Mouse (Mus musculus) embryonic facial prominence, embryonic 14.5 days (tissue): Measurements from ENCODE around the gene Igf2bp1. TPM values are rescaled to one million over a fixed set of nuclear protein-coding genes. Genes with fewer than 3 reads are reported as not detected.
A peak's percentile ranks its signal among the peaks of the same experiment; 100 is the strongest.

Experiments used
- ATAC-seq: fragments of 200-750 bp; cut with Nextera tagmentation; 2 replicates; pipeline ENCODE4 v1.8.0; 2017; ENCODE audit warnings: low read depth, moderate number of reproducible peaks, moderate TSS enrichment
- DNase-seq: peaks from one replicate; pipeline ENCODE4 v3.0.0-alpha.2; 2015; ENCODE audit warnings: low spot score
- H3K27ac ChIP-seq: fragments of 300-500 bp; sonication (generic); replicated peaks from 2 replicates; pipeline ENCODE4 v1.5.1; 2014; ENCODE audit warnings: low read depth, mild to moderate bottlenecking, low read length, moderate library complexity
- H3K27me3 ChIP-seq: fragments of 300-500 bp; sonication (generic); replicated peaks from 2 replicates; pipeline ENCODE4 v1.6.1; 2014; ENCODE audit warnings: low read length; ENCODE audit not compliant: control insufficient read depth, insufficient read depth
- H3K36me3 ChIP-seq: fragments of 300-500 bp; sonication (generic); 2 replicates; pipeline ENCODE4 v1.6.1; 2014; ENCODE audit warnings: low read length, mixed read lengths; ENCODE audit not compliant: control insufficient read depth, insufficient read depth
- H3K4me1 ChIP-seq: fragments of 300-500 bp; sonication (generic); 2 replicates; pipeline ENCODE4 v1.6.1; 2014; ENCODE audit warnings: antibody characterized with exemption, low read length; ENCODE audit not compliant: control insufficient read depth, insufficient read depth
- H3K4me2 ChIP-seq: fragments of 300-500 bp; sonication (generic); 2 replicates; pipeline ENCODE4 v1.6.1; 2014; ENCODE audit warnings: low read depth, mild to moderate bottlenecking, low read length, moderate library complexity, mixed read lengths
- H3K4me3 ChIP-seq: fragments of 300-500 bp; sonication (generic); 2 replicates; pipeline ENCODE4 v1.5.1; 2014; ENCODE audit warnings: low read depth, mild to moderate bottlenecking, low read length
- H3K9ac ChIP-seq: fragments of 300-500 bp; sonication (generic); 2 replicates; pipeline ENCODE4 v1.6.1; 2014; ENCODE audit warnings: low read depth, mild to moderate bottlenecking, low read length, moderate library complexity, mixed read lengths
- H3K9me3 ChIP-seq: fragments of 300-500 bp; sonication (generic); 2 replicates; pipeline ENCODE4 v1.6.1; 2016; ENCODE audit warnings: low read length; ENCODE audit not compliant: control insufficient read depth
- WGBS: fragments of 180-500 bp; shearing (Covaris S2); extraction: QIAGEN DNeasy Blood & Tissue Kit; methylation state at CpG from one replicate; pipeline ENCODE4 v1.1.7; 2014; 5-methylcytosine and 5-hydroxymethylcytosine counted together
- polyA plus RNA-seq: library from polyadenylated mRNA; unstranded; fragments of >200 nt; fragmentation: Nextera tagmentation; extraction: Ambion mirVana; gene quantifications from 2 replicates; pipeline ENCODE4 v1.2.1, GENCODE M21; 2014

Gene Igf2bp1
- polyA plus RNA-seq, 1 experiment from 2014 or later, result 19.9 TPM

DNA sequence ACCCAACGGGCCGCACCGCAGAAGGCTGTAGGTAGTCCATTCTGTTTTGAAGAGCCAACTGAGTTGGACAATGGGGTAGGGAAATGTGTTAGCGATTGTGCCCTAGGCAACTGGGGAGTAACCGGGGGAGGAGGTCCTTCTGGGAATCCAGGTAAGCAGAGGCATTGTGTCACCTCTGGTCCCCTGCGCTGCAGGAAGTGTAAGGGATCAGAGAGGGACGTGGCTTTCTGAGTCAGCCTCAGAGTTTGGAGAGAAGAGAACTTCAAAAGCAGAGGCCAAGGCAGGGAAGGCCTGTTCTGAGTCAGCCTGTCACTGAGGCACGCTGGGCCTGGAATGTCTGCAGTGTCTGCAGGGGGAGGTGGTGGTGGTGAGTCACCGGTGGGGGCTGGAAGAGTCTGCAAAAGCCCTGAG is 12.2 kb upstream of the Igf2bp1 start:
- Histone ChIP-seq H3K27ac (no peak overlapping the region; the same call in 1 of the 2 replicates), H3K4me3 (no peak overlapping the region), H3K27me3 (no peaks in the 10 kb centered on the region; the same call in 1 of the 2 replicates), H3K4me2 (no peak overlapping the region), H3K36me3 (no peaks in the 10 kb centered on the region), H3K4me1 (no peaks in the 10 kb centered on the region), H3K9me3 (no peaks in the 10 kb centered on the region), H3K9ac (no peak overlapping the region)
- 12% methylated on average over 9 of the region's 9 CpGs for WGBS
- DNase-seq (peak; percentile 53), ATAC-seq (peak; percentile 47; the same call in 1 of the 2 replicates)

DNA sequence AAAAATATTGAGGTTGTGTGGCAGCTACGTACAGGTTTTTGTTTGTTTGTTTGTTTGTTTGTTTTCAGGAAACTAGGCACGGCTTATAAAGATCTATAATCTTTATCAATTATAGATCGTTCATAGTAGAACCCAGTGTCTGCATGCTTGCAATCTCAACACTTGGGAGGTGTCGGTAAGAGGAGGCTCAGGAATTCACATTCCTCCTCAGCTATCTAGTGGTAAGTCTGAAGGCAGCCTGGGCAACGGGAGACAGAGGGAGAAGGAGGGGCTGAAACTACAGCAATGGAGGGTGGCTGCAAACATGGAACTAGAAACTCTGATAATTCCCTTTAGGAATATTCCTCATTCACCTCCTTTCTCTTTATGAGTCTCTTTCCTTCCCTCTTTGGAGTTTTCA is 9.7 kb upstream of the Igf2bp1 start:
- no peak overlapping the region for H3K9ac ChIP-seq
- H3K4me3 ChIP-seq, result no peak overlapping the region
- WGBS, result 44% methylated on average over 5 of the region's 5 CpGs
- no peaks in the 10 kb centered on the region for H3K9me3 ChIP-seq
- no peaks in the 10 kb centered on the region; the same call in 1 of the 2 replicates for H3K27me3 ChIP-seq
- no peak overlapping the region for H3K27ac ChIP-seq
- H3K4me2 ChIP-seq, result no peak overlapping the region
- DNase-seq (no peak), ATAC-seq (no peak)
- no peaks in the 10 kb centered on the region for H3K4me1 ChIP-seq
- H3K36me3 ChIP-seq, result no peaks in the 10 kb centered on the region

DNA sequence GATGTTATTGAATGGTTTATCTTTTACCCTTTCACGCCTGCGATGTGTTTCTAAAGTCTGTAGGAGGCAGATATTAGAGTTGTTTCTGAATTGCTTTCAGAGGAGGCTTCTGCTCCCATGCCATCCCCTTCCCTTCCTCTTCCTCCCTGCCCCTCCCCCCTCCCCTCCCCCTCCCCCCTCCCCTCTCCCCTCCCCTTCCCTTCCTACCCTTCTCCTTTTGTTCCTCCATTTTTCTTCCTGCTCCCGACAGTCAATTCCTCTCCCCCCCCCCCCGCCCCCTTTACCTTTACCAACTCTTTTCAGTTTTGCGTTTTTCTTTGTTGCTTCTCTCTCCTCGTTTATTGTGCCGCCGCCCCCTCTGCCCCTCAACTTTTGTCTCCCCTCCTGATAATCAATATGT is 6.2 kb upstream of the Igf2bp1 start:
- H3K4me3 ChIP-seq, result no peak overlapping the region
- H3K4me2 ChIP-seq, result 0 out of 2 replicates have a peak overlapping the region, but pooled peaks have one; percentile 5
- DNase-seq (no peak), ATAC-seq (no peak)
- no peak overlapping the region for H3K9ac ChIP-seq
- H3K4me1 ChIP-seq, result no peaks in the 10 kb centered on the region
- H3K36me3 ChIP-seq, result no peaks in the 10 kb centered on the region
- H3K27ac ChIP-seq, result no peak overlapping the region
- peaks cover under 1% of the 10 kb centered on the region; the same call in 1 of the 2 replicates for H3K27me3 ChIP-seq
- 7% methylated on average over 5 of the region's 8 CpGs for WGBS
- H3K9me3 ChIP-seq, result no peaks in the 10 kb centered on the region

DNA sequence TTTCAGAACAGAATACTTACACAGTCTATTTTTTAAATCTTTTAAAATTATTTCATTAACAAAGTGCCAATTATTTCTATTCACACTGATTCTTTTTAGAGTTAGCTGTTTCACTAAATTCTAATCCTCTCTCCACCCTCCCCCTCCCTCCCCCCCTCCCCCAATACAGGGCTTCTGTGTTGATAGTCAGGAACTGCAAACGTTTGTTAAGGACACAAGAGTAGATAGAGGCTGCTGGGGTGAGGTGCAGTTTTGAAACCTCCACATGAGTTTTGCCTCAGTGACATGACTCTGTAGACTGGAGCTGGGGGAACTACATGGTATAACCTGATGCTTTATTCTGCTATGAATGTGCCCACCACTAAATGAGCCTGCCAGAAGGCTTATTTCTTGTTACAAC is 3.1 kb upstream of the Igf2bp1 start:
- Histone ChIP-seq H3K4me1 (peaks cover 1% of the 10 kb centered on the region), H3K27me3 (peaks cover 4% of the 10 kb centered on the region; the same call in 1 of the 2 replicates), H3K4me2 (no peak overlapping the region), H3K4me3 (no peak overlapping the region), H3K36me3 (no peaks in the 10 kb centered on the region), H3K9me3 (no peaks in the 10 kb centered on the region), H3K27ac (no peak overlapping the region), H3K9ac (no peak overlapping the region)
- ATAC-seq (no peak), DNase-seq (no peak)
- WGBS, result 17% methylated on average over 1 of the region's 1 CpGs

DNA sequence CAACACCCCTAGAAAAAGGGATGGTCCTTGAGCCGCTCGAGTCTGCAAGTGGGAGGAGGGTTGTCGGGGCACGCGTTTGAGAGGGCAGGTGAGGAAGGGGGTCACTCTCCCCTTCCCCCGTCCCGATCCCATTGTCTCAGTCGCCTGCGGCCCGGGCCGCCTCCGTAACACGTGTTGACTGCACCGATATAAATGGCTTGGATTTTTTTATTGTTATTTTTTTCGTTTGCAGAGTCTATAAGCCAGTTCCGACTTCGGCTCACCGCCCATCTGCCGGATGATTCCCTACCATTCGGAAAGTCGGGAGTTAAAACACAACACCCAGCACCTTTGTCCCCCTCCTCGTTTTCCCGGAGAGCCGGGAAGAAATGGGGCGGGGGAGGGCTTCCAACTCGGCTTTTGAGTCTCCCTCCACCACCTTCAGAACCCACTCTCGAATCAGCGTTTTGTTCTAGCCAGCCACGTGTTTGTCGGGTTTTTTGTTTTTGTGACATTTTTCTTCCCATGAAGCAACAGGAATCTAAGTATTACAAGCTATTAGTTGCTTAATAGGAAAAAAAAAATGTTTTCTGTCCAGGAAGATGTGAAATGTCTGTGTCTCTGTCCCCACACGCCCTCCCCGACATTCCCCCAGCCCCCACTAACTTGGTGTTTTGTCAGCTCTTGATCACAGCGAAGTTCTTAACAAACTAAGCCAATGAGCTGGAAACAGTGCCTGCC is 1.9 kb upstream of the Igf2bp1 start:
- Histone ChIP-seq H3K4me3 (peak overlapping the region; percentile 88), H3K4me1 (peaks cover 12% of the 10 kb centered on the region), H3K4me2 (peak overlapping the region; percentile 82), H3K27me3 (0 out of 2 replicates have a peak, but pooled peaks cover 4% of the 10 kb centered on the region), H3K9ac (peak overlapping the region; percentile 96), H3K9me3 (no peaks in the 10 kb centered on the region), H3K36me3 (no peaks in the 10 kb centered on the region), H3K27ac (peak overlapping the region; percentile 95)
- peak; percentile 53 for DNase-seq
- ATAC-seq, result peak; percentile 19
- under 1% methylated on average over 30 of the region's 33 CpGs for WGBS

DNA sequence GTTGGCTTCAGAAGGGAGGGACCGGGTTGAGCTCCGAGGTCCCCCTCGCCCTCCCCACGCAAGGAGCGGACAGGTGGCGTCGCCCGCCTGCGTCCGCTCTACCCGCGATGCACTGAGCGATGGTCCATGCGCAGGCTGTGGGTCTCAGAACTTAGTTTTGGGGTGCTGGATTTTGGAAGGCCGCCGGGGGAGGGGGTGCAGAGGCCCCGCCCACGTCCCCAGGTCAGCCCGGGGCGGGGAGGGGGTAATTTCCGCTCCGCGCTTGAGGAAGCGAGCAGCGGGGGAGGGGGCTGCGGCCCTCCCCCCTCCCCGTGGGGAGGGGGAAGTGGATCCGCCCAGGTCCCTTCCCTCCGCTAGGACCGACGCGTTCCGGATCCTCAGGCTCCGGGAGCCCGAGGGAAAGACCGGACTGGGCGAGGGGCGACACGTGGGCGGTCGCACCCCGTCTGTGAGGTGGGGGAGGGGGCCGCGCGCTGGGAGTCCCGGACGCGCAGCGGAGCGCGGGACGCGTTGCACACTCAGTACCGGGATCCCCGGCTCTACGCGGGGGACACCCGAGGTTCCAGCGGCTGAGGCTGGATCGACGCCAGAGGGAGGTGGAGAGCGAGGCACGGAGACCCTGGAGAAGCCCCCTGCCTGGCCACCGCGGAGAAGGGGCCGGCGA is 1.2 kb upstream of the Igf2bp1 start:
- no peaks in the 10 kb centered on the region for H3K36me3 ChIP-seq
- peak overlapping the region; percentile 82 for H3K4me2 ChIP-seq
- peak; percentile 91 for DNase-seq
- H3K9me3 ChIP-seq, result no peaks in the 10 kb centered on the region
- ATAC-seq, result peak; percentile 74
- 3% methylated on average over 13 of the region's 67 CpGs for WGBS
- peaks cover 19% of the 10 kb centered on the region for H3K4me1 ChIP-seq
- 0 out of 2 replicates have a peak, but pooled peaks cover 4% of the 10 kb centered on the region for H3K27me3 ChIP-seq
- H3K4me3 ChIP-seq, result peak overlapping the region; percentile 88
- H3K9ac ChIP-seq, result peak overlapping the region; percentile 96
- peak overlapping the region; percentile 95 for H3K27ac ChIP-seq

DNA sequence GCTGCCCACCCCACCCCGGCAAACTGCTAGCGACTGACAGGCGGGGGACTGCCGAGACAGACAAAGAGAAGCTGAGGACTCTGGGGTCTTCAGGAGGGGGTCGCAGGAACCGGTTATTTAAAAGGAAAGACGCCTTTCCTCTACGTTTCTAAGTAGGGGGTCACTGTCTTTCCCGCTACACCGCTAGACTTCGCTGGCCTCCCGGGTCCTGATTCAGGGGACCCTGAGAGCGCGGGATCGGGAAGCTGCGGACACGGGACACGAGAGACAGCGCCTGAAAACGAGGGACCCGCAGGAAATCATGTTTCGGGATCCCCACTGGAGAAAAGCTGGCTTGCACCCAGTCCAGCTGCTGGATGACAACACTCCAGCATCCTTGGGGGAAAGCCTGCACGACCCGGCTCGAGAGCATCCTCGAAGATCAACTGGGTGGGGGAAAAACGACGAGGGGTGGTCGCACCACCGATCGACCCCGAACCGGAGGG is 669 bp upstream of the Igf2bp1 start:
- Histone ChIP-seq H3K4me3 (peak overlapping the region; percentile 88), H3K4me1 (peaks cover 24% of the 10 kb centered on the region), H3K9ac (peak overlapping the region; percentile 96), H3K27me3 (0 out of 2 replicates have a peak, but pooled peaks cover 4% of the 10 kb centered on the region), H3K9me3 (no peaks in the 10 kb centered on the region), H3K4me2 (peak overlapping the region; percentile 82), H3K36me3 (no peaks in the 10 kb centered on the region), H3K27ac (peak overlapping the region; percentile 95)
- under 1% methylated on average over 33 of the region's 33 CpGs for WGBS
- ATAC-seq, result peak; percentile 24; the same call in 1 of the 2 replicates
- peak; percentile 61 for DNase-seq

DNA sequence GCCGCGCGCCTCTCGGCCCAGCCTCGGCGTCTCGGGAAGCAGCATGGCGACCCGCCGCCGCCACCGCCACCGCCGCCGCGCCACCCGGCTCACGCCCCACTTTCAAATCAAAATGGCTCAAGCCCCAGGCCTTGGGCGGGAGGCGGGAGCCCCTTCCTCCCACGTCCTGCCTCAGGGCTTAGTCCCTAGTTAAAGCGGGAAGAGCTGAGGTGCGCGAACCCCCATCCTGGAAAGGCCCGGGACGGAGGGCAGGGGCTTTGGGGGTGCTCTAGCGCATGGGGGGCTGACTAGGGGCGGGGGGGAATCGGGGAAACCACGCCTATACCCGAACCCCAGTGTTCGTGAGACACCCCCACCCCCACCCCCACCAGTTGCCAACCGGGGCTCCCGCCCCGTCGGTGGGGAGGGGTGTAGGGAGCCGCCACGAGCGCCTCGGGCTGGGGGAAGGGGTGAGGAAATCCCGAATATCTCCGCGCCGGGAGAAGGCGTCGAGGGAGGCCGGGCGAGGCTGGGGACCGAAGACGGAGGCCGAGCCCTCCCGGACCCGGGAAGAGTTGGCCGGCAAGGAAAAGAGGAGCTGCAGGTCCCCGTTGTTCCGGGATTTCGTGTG is 842 bp downstream of the Igf2bp1 start:
- 0 out of 2 replicates have a peak, but pooled peaks have one; percentile 14 for ATAC-seq
- Histone ChIP-seq H3K27me3 (0 out of 2 replicates have a peak, but pooled peaks cover 4% of the 10 kb centered on the region), H3K4me2 (peak overlapping the region; percentile 82), H3K4me3 (peak overlapping the region; percentile 88), H3K9ac (peak overlapping the region; percentile 96), H3K36me3 (no peaks in the 10 kb centered on the region), H3K27ac (peak overlapping the region; percentile 95), H3K4me1 (peaks cover 32% of the 10 kb centered on the region), H3K9me3 (no peaks in the 10 kb centered on the region)
- peak; percentile 56 for DNase-seq
- WGBS, result 1% methylated on average over 25 of the region's 57 CpGs
